Mouse (Mus musculus) midbrain, embryonic 15.5 days (tissue): ENCODE measurements around the gene Dnm2. TPM values are rescaled to one million over a fixed set of nuclear protein-coding genes. Genes with fewer than 3 reads are reported as not detected.

Experiments
- ATAC-seq: fragments of 200-750 bp; cut with Nextera tagmentation; replicated peaks from 2 replicates; pipeline ENCODE4 v1.8.0; 2017; ENCODE audit warnings: moderate TSS enrichment
- H3K27ac ChIP-seq: fragments of 300-500 bp; sonication (generic); 2 replicates; pipeline ENCODE4 v1.5.1; 2015; ENCODE audit warnings: mild to moderate bottlenecking, inconsistent platforms
- H3K27me3 ChIP-seq: fragments of 300-500 bp; sonication (generic); replicated peaks from 2 replicates; pipeline ENCODE4 v1.6.1; 2015; ENCODE audit warnings: inconsistent platforms
- H3K36me3 ChIP-seq: fragments of 300-500 bp; sonication (generic); replicated peaks from 2 replicates; pipeline ENCODE4 v1.6.1; 2015; ENCODE audit warnings: inconsistent platforms
- H3K4me1 ChIP-seq: fragments of 300-500 bp; sonication (generic); 2 replicates; pipeline ENCODE4 v1.6.1; 2015; ENCODE audit warnings: inconsistent platforms
- H3K4me2 ChIP-seq: fragments of 300-500 bp; sonication (generic); 2 replicates; pipeline ENCODE4 v1.6.1; 2015; ENCODE audit warnings: inconsistent platforms, mild to moderate bottlenecking, moderate library complexity
- H3K4me3 ChIP-seq: fragments of 300-500 bp; sonication (generic); 2 replicates; pipeline ENCODE4 v1.5.1; 2015; ENCODE audit warnings: mild to moderate bottlenecking, inconsistent platforms
- H3K9ac ChIP-seq: fragments of 300-500 bp; sonication (generic); 2 replicates; pipeline ENCODE4 v1.6.1; 2015; ENCODE audit warnings: mild to moderate bottlenecking, inconsistent platforms
- H3K9me3 ChIP-seq: fragments of 300-500 bp; sonication (generic); 2 replicates; pipeline ENCODE4 v1.6.1; 2016; ENCODE audit warnings: inconsistent platforms
- whole genome bisulfite sequencing: fragments of 180-500 bp; shearing (Covaris S2); methylation state at CpG from one replicate; pipeline ENCODE4 v1.1.7; 2015; ENCODE audit warnings: mixed read lengths; 5-methylcytosine and 5-hydroxymethylcytosine counted together
- polyA plus RNA-seq: library from polyadenylated mRNA; unstranded; fragments of >200 nt; fragmentation: Nextera tagmentation; extraction: Ambion mirVana; gene quantifications from 2 replicates; pipeline ENCODE4 v1.2.1, GENCODE M21; 2015

Gene Dnm2
- polyA plus RNA-seq = 71.5 and 74.9 TPM in 2 replicates

GRCm38 (mm10) chr9:21424631-21425555 is at the start of gene Dnm2:
TSS of gene Dnm2 (plus strand) at chr9:21424908.
- peak within 1 kb of the TSS; percentile 84 for H3K27ac ChIP-seq
- peaks cover 15% of the 10 kb centered on the region; the same call in 1 of the 2 replicates for H3K36me3 ChIP-seq
- H3K4me1 ChIP-seq = peaks cover 34% of the 10 kb centered on the region
- under 1% methylated on average over 64 of the region's 82 CpGs for WGBS
- peak within 1 kb of the TSS; percentile 84 for H3K4me3 ChIP-seq
- peak; percentile 99 for ATAC-seq
- H3K27me3 ChIP-seq = no peaks in the 10 kb centered on the region
- H3K9ac ChIP-seq = peak within 1 kb of the TSS; percentile 80
- H3K9me3 ChIP-seq = no peaks in the 10 kb centered on the region
- H3K4me2 ChIP-seq = peak within 1 kb of the TSS; percentile 74

GRCm38 (mm10) chr9:21379195-21379594 is 45.5 kb upstream of the Dnm2 start:
- Histone ChIP-seq H3K4me3 (no peak overlapping the region), H3K27ac (no peak overlapping the region), H3K4me1 (peaks cover 56% of the 10 kb centered on the region), H3K4me2 (no peak overlapping the region), H3K36me3 (no peaks in the 10 kb centered on the region), H3K9ac (no peak overlapping the region), H3K9me3 (no peaks in the 10 kb centered on the region), H3K27me3 (no peaks in the 10 kb centered on the region)
- ATAC-seq = no peak
- WGBS = 90% methylated on average over 3 of the region's 3 CpGs

- H3K36me3 ChIP-seq = no peaks in the 10 kb centered on the region
- H3K9ac ChIP-seq = no peak overlapping the region
- H3K27ac ChIP-seq = no peak overlapping the region
- ATAC-seq = no peak
- no peak overlapping the region for H3K4me2 ChIP-seq
- H3K4me1 ChIP-seq = peaks cover 58% of the 10 kb centered on the region
- H3K4me3 ChIP-seq = no peak overlapping the region
- no peaks in the 10 kb centered on the region for H3K27me3 ChIP-seq
- no peaks in the 10 kb centered on the region for H3K9me3 ChIP-seq
These were observed 43.8 kb upstream of the Dnm2 start for GRCm38 (mm10) chr9:21380868-21381267.

- H3K27me3 ChIP-seq = no peaks in the 10 kb centered on the region
- no peak for ATAC-seq
- H3K36me3 ChIP-seq = peaks cover 4% of the 10 kb centered on the region; the same call in 1 of the 2 replicates
- no peaks in the 10 kb centered on the region for H3K9me3 ChIP-seq
- H3K4me3 ChIP-seq = no peak overlapping the region
- H3K4me2 ChIP-seq = no peak overlapping the region
- H3K9ac ChIP-seq = no peak overlapping the region
- H3K27ac ChIP-seq = no peak overlapping the region
- peaks cover 40% of the 10 kb centered on the region for H3K4me1 ChIP-seq
These were observed 40.7 kb upstream of the Dnm2 start for GRCm38 (mm10) chr9:21383966-21384365.

- Histone ChIP-seq H3K36me3 (peaks cover 73% of the 10 kb centered on the region), H3K9ac (no peak overlapping the region), H3K27me3 (no peaks in the 10 kb centered on the region), H3K27ac (no peak overlapping the region), H3K4me1 (no peaks in the 10 kb centered on the region), H3K4me3 (no peak overlapping the region), H3K9me3 (no peaks in the 10 kb centered on the region), H3K4me2 (no peak overlapping the region)
- WGBS = 90% methylated on average over 10 of the region's 10 CpGs
- ATAC-seq = no peak
These were observed 32.0 kb upstream of the Dnm2 start for GRCm38 (mm10) chr9:21392646-21393175.

GRCm38 (mm10) chr9:21395692-21396091 is 29.0 kb upstream of the Dnm2 start:
- 90% methylated on average over 3 of the region's 3 CpGs for WGBS

GRCm38 (mm10) chr9:21397170-21397569 is 27.5 kb upstream of the Dnm2 start:
- WGBS = 97% methylated on average over 3 of the region's 3 CpGs
- no peak for ATAC-seq

More at GRCm38 (mm10) chr9:21395692-21396091, 29.0 kb upstream of the Dnm2 start:
- Histone ChIP-seq H3K9me3 (no peaks in the 10 kb centered on the region), H3K4me3 (no peak overlapping the region), H3K9ac (no peak overlapping the region), H3K4me2 (no peak overlapping the region), H3K27ac (no peak overlapping the region), H3K27me3 (no peaks in the 10 kb centered on the region), H3K36me3 (peaks cover 82% of the 10 kb centered on the region), H3K4me1 (no peaks in the 10 kb centered on the region)
- no peak for ATAC-seq

GRCm38 (mm10) chr9:21401042-21401441 is 23.7 kb upstream of the Dnm2 start:
- ATAC-seq = no peak
- H3K4me3 ChIP-seq = no peak overlapping the region
- 93% methylated on average over 9 of the region's 9 CpGs for WGBS
- no peak overlapping the region for H3K9ac ChIP-seq
- no peaks in the 10 kb centered on the region for H3K4me1 ChIP-seq
- no peaks in the 10 kb centered on the region for H3K9me3 ChIP-seq
- peaks cover 85% of the 10 kb centered on the region for H3K36me3 ChIP-seq
- no peak overlapping the region for H3K27ac ChIP-seq
- no peaks in the 10 kb centered on the region for H3K27me3 ChIP-seq
- H3K4me2 ChIP-seq = no peak overlapping the region

More at GRCm38 (mm10) chr9:21397170-21397569, 27.5 kb upstream of the Dnm2 start:
- H3K36me3 ChIP-seq = peaks cover 85% of the 10 kb centered on the region
- H3K4me3 ChIP-seq = no peak overlapping the region
- no peak overlapping the region for H3K9ac ChIP-seq
- H3K9me3 ChIP-seq = no peaks in the 10 kb centered on the region
- H3K4me1 ChIP-seq = no peaks in the 10 kb centered on the region
- H3K27ac ChIP-seq = no peak overlapping the region
- no peaks in the 10 kb centered on the region for H3K27me3 ChIP-seq
- no peak overlapping the region for H3K4me2 ChIP-seq

- Histone ChIP-seq H3K9me3 (no peaks in the 10 kb centered on the region), H3K9ac (no peak overlapping the region), H3K27ac (no peak overlapping the region), H3K27me3 (no peaks in the 10 kb centered on the region), H3K4me2 (no peak overlapping the region), H3K4me1 (no peaks in the 10 kb centered on the region), H3K4me3 (no peak overlapping the region), H3K36me3 (peaks cover 75% of the 10 kb centered on the region)
- 87% methylated on average over 11 of the region's 11 CpGs for WGBS
- no peak for ATAC-seq
These were observed 21.9 kb upstream of the Dnm2 start for GRCm38 (mm10) chr9:21402764-21403253.

- Histone ChIP-seq H3K4me1 (no peaks in the 10 kb centered on the region), H3K9me3 (no peaks in the 10 kb centered on the region), H3K27ac (no peak overlapping the region), H3K27me3 (no peaks in the 10 kb centered on the region), H3K4me3 (no peak overlapping the region), H3K36me3 (peaks cover 70% of the 10 kb centered on the region), H3K9ac (no peak overlapping the region), H3K4me2 (no peak overlapping the region)
- WGBS = 95% methylated on average over 5 of the region's 5 CpGs
- no peak for ATAC-seq
These were observed 21.0 kb upstream of the Dnm2 start for GRCm38 (mm10) chr9:21403745-21404144.

GRCm38 (mm10) chr9:21405525-21405924 is 19.2 kb upstream of the Dnm2 start:
- H3K4me3 ChIP-seq = no peak overlapping the region
- H3K4me1 ChIP-seq = 0 out of 2 replicates have a peak, but pooled peaks cover 4% of the 10 kb centered on the region
- H3K9ac ChIP-seq = no peak overlapping the region
- H3K9me3 ChIP-seq = no peaks in the 10 kb centered on the region
- 85% methylated on average over 4 of the region's 4 CpGs for WGBS
- no peak for ATAC-seq
- H3K4me2 ChIP-seq = no peak overlapping the region
- no peaks in the 10 kb centered on the region for H3K27me3 ChIP-seq
- H3K27ac ChIP-seq = no peak overlapping the region
- H3K36me3 ChIP-seq = peaks cover 53% of the 10 kb centered on the region

- 29% methylated on average over 4 of the region's 4 CpGs for WGBS
- peaks cover 33% of the 10 kb centered on the region for H3K36me3 ChIP-seq
- ATAC-seq = no peak
- H3K4me1 ChIP-seq = peaks cover 21% of the 10 kb centered on the region
- H3K4me2 ChIP-seq = no peak overlapping the region
- H3K9me3 ChIP-seq = no peaks in the 10 kb centered on the region
- H3K27me3 ChIP-seq = no peaks in the 10 kb centered on the region
- no peak overlapping the region for H3K27ac ChIP-seq
- no peak overlapping the region for H3K9ac ChIP-seq
- no peak overlapping the region for H3K4me3 ChIP-seq
These were observed 16.8 kb upstream of the Dnm2 start for GRCm38 (mm10) chr9:21407951-21408350.
